Mouse (Mus musculus) limb, embryonic 10.5 days (tissue): ENCODE results near the gene Gm9745. TPM values are rescaled to one million over a fixed set of nuclear protein-coding genes. Genes with fewer than 3 reads are reported as not detected.
"Not testable (repeated sequence)": the region's sequence is repeated elsewhere in the genome, so short reads cannot be mapped to it uniquely, and the experiment has no call there.

Experiments
- DNase-seq: peaks from one replicate; pipeline ENCODE4 v3.0.0-alpha.2; 2017; ENCODE audit warnings: low spot score
- H3K27ac ChIP-seq: fragments of 300-500 bp; sonication (generic); 2 replicates; pipeline ENCODE4 v1.5.1; 2016; ENCODE audit warnings: mild to moderate bottlenecking
- H3K27me3 ChIP-seq: fragments of 300-500 bp; sonication (generic); 2 replicates; pipeline ENCODE4 v1.6.1; 2016; ENCODE audit warnings: low read depth, mild to moderate bottlenecking; ENCODE audit not compliant: poor library complexity, severe bottlenecking
- H3K36me3 ChIP-seq: fragments of 300-500 bp; sonication (generic); 2 replicates; pipeline ENCODE4 v1.6.1; 2016; ENCODE audit warnings: mild to moderate bottlenecking, moderate library complexity
- H3K4me1 ChIP-seq: fragments of 300-500 bp; sonication (generic); 2 replicates; pipeline ENCODE4 v1.6.1; 2016
- H3K4me3 ChIP-seq: fragments of 300-500 bp; sonication (generic); 2 replicates; pipeline ENCODE4 v1.5.1; 2016; ENCODE audit warnings: mild to moderate bottlenecking, moderate library complexity
- H3K9me3 ChIP-seq: fragments of 300-500 bp; sonication (generic); replicated peaks from 2 replicates; pipeline ENCODE4 v1.6.1; 2016; ENCODE audit warnings: mild to moderate bottlenecking
- WGBS: fragments of 180-500 bp; shearing (Covaris S2); methylation state at CpG from one replicate; pipeline ENCODE4 v1.1.7; 2016; 5-methylcytosine and 5-hydroxymethylcytosine counted together
- microRNA-seq: library from miRNA; unstranded; fragments of <30 nt; microRNA quantifications from one replicate; pipeline ENCODE4, GENCODE M21; 2017
- polyA plus RNA-seq: library from polyadenylated mRNA; unstranded; fragments of >200 nt; fragmentation: Nextera tagmentation; extraction: Ambion mirVana; gene quantifications from 2 replicates; pipeline ENCODE4 v1.2.1, GENCODE M21; 2016

Gm9745 gene
- polyA plus RNA-seq, 1 experiment from 2014 or later: not detected

- H3K4me3 ChIP-seq, DNase-seq, H3K27ac ChIP-seq, H3K27me3 ChIP-seq, H3K4me1 ChIP-seq, H3K36me3 ChIP-seq, H3K9me3 ChIP-seq: not testable (repeated sequence)
- WGBS: 57% methylated on average over 1 of the region's 5 CpGs
Observed at GRCm38 (mm10) chr13:8959058-8959457, 11.0 kb upstream of the Gm9745 start.

- not testable (repeated sequence) for H3K4me3 ChIP-seq, H3K36me3 ChIP-seq, DNase-seq, H3K4me1 ChIP-seq, H3K9me3 ChIP-seq, H3K27ac ChIP-seq, H3K27me3 ChIP-seq
- WGBS: no CpG with 5 or more reads among the region's 5 CpGs
Observed at GRCm38 (mm10) chr13:8956873-8957272, 8.8 kb upstream of the Gm9745 start.

GRCm38 (mm10) chr13:8955127-8955526 is 7.1 kb upstream of the Gm9745 start:
- H3K4me1 ChIP-seq, H3K27ac ChIP-seq, DNase-seq, H3K36me3 ChIP-seq, H3K27me3 ChIP-seq, H3K4me3 ChIP-seq, H3K9me3 ChIP-seq: not testable (repeated sequence)
- WGBS: 89% methylated on average over 2 of the region's 2 CpGs

DNA sequence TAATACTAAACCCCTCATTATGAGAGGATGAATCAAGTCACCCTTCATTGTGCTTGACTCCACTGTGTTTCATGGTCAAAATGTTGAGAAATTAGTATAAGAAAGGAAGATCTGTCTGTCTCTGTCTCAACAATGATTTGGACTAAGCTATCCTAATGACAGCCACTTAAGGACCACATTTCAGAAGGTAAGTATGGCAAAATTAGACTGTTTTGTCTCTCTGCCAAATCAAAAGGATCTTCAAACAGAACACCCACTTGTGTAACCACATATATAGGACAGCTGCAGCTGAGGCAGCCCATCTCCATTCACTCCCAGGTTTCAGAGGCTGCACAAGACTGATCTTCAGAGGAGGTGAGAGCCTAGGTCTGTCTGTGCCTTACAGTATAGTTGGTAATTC is 4.5 kb upstream of the Gm9745 start, which contains the start of gene Idi2:
Gene Idi2, plus strand, starts transcription at position 301 of the 400 bp plus-strand sequence.
- not testable (repeated sequence) for DNase-seq, H3K9me3 ChIP-seq, H3K27ac ChIP-seq

DNA sequence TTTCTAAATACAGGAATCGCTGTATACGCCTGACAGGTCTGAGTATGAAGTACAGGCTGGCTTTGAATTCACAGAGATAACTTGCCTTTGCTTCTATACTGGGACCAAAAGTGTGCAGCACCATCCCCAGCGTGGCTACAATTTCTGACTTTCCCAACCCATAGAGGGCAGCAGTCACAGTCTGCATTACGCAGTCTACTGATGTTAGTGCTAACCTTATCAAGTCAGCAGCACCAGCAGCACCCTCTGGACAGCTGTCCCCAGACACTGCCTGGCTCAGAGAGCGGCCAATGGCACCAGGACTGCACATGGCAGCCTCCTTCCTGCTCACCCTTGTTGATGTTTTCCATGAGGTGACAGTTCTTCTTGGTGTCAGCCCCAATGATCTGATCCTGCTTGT is 4.2 kb downstream of the Gm9745 start:
- not testable (repeated sequence) for H3K27ac ChIP-seq, DNase-seq, H3K36me3 ChIP-seq, H3K4me1 ChIP-seq, H3K27me3 ChIP-seq, H3K9me3 ChIP-seq, H3K4me3 ChIP-seq
- WGBS: no CpG with 5 or more reads among the region's 5 CpGs

More for the DNA sequence above, 4.5 kb upstream of the Gm9745 start, which contains the start of gene Idi2:
- H3K4me1 ChIP-seq, H3K27me3 ChIP-seq, H3K36me3 ChIP-seq, H3K4me3 ChIP-seq: not testable (repeated sequence)

DNA sequence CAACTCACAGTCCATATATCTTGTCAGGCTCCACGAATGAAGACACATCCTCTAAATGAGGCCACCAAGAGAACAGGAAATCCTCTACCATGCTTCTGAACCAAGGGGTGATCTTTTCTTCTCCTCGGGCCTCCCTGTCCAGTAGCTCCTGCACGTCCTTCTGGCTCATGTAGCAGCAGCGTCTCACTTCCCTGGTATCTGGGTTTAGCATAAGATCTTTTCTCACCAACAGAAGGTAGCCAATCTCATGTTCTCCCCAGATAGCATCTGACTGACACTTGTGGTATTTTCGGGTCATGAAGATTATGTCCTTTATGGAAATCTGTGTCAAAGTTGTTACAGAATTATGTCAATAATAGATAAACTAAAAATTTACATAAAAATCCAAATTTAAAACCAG is 6.3 kb downstream of the Gm9745 start:
- H3K4me3 ChIP-seq, H3K27ac ChIP-seq, H3K36me3 ChIP-seq, DNase-seq, H3K27me3 ChIP-seq, H3K9me3 ChIP-seq, H3K4me1 ChIP-seq: not testable (repeated sequence)
- 56% methylated on average over 1 of the region's 5 CpGs for WGBS

DNA sequence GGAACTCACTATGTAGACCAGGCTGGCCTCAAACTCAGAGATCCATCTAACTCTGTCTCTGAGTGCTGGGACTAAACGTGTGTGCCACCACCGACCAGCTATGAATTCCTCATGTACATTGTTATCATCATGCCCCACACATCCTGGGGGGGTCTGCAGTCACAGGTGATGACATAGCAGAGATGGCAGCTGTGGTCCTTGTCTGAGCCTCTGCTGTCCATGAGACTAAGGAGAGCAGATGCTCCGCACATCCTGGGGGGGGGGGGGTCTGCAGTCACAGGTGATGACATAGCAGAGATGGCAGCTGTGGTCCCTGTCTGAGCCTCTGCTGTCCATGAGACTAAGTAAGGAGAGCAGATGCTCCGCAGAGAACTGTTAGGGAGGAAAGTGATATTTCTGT is 6.9 kb downstream of the Gm9745 start:
- DNase-seq, H3K36me3 ChIP-seq, H3K27me3 ChIP-seq, H3K4me3 ChIP-seq, H3K4me1 ChIP-seq, H3K27ac ChIP-seq, H3K9me3 ChIP-seq: not testable (repeated sequence)
- 90% methylated on average over 4 of the region's 4 CpGs for WGBS

GRCm38 (mm10) chr13:8937611-8938140 is 10.4 kb downstream of the Gm9745 start:
- WGBS: 78% methylated on average over 6 of the region's 6 CpGs
- H3K27me3 ChIP-seq, H3K4me3 ChIP-seq, H3K9me3 ChIP-seq, H3K4me1 ChIP-seq, H3K36me3 ChIP-seq, H3K27ac ChIP-seq, DNase-seq: not testable (repeated sequence)

- H3K9me3 ChIP-seq: no peaks in the 10 kb centered on the region
- H3K27ac ChIP-seq: no peak overlapping the region
- H3K4me1 ChIP-seq: no peaks in the 10 kb centered on the region
- no peaks in the 10 kb centered on the region for H3K27me3 ChIP-seq
- no peak overlapping the region for H3K4me3 ChIP-seq
- no peak for DNase-seq
- no peaks in the 10 kb centered on the region for H3K36me3 ChIP-seq
- WGBS: 70% methylated on average over 2 of the region's 2 CpGs
Observed at GRCm38 (mm10) chr13:8933499-8933898, 14.5 kb downstream of the Gm9745 start.

DNA sequence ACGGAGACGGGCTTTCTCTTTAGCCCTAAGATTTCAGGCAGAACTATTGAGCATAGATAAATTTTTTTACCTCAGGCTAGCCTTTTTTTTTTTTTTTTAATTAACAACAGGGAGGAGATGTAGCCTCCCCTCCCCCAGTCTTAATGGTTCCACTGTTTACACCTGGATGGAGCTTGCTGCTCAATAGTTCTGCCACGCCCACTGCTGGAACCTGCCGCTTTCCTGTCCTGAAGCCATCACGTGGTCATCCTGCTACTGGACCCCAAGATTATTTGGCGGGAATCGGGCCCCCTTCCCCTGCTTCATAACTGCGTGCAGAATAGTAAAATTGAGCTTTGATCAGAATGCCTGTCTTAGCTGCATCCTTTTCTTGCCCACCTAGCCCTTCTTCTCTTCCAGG is 34.1 kb downstream of the Gm9745 start:
- H3K27ac ChIP-seq, H3K27me3 ChIP-seq, H3K9me3 ChIP-seq, H3K36me3 ChIP-seq, H3K4me3 ChIP-seq, H3K4me1 ChIP-seq, DNase-seq: not testable (repeated sequence)
- WGBS: 97% methylated on average over 8 of the region's 8 CpGs

- not testable (repeated sequence) for H3K36me3 ChIP-seq, DNase-seq, H3K27ac ChIP-seq, H3K9me3 ChIP-seq, H3K4me1 ChIP-seq, H3K27me3 ChIP-seq, H3K4me3 ChIP-seq
- 77% methylated on average over 2 of the region's 2 CpGs for WGBS
Observed at GRCm38 (mm10) chr13:8905986-8906385, 42.0 kb downstream of the Gm9745 start.

Small RNA genes within 50 kb of the gene (microRNA-seq; reads per million reads assigned to microRNA genes)
- gene Gm22750: not detected

Other genes with a start within 250 kb of the Gm9745 start
- 21.0 and 25.3 TPM in 2 replicates for gene Wdr37, start 76.3 kb downstream of the Gm9745 start, polyA plus RNA-seq
- 112 and 115 TPM in 2 replicates for gene Idi1, start 62.7 kb downstream of the Gm9745 start, polyA plus RNA-seq
- gene Idi2, start 4.6 kb upstream of the Gm9745 start, polyA plus RNA-seq: not detected in 2 replicates
- 116 and 117 TPM in 2 replicates for gene Gtpbp4, start 47.9 kb upstream of the Gm9745 start, polyA plus RNA-seq
- 28.9 and 31.0 TPM in 2 replicates for gene Larp4b, start 145.7 kb upstream of the Gm9745 start, polyA plus RNA-seq